Mouse (Mus musculus): Measurements from ENCODE around the gene Ints2. TPM values are rescaled to one million over a fixed set of nuclear protein-coding genes. Genes with fewer than 3 reads are reported as not detected.
"Not testable (repeated sequence)": the region's sequence is repeated elsewhere in the genome, so short reads cannot be mapped to it uniquely, and the experiment has no call there.

The Ints2 gene
- total and polyA plus RNA-seq, 3 experiments = 3.2 to 7.5 (median 5.2) TPM

DNA sequence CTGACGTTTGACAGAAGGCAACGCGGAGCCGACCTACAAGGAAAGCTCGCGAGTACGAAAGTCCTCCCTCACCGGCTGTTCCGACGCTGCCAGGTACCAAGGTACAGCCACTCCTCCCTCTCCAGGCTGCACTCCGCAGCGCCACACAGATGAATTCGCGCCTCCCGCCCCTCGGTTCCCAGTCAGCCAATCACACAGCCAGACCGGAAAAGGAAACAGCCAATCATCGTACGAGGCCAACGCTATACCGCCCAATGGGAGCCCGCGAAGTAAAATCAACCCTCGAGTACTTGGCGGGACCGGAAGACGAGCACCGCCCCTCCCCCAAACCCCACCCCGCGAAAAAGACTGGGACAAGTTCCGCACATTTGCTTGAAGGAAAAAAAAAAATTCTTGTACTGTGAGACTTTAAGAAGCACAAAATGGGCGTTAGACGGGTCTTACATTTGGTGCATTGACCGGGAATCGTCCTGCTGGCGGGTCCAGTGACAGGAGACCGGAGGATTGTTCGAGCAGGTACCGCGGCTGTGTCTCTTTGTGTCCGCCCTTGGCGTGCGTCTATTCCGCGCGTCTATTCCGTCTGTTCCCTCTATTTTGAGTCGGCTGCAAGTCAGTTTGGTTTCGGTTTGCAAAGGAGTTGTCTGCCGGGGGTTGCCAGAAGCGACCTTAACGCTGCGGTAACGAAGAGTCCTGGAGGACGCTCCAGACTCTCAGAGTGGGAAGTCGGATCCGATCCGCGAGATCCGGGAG lies 56.2 kb downstream of the Ints2 start, which contains the start of gene Brip1:
Gene Brip1, minus strand, starts transcription at position 157 of the 750 bp plus-strand sequence.
- H3K27ac ChIP-seq = peak within 1 kb of the TSS; percentile 88
- H3K4me3 ChIP-seq = peak within 1 kb of the TSS; percentile 60
- H3K4me1 ChIP-seq (ENCODE audit: control insufficient read depth, insufficient read depth, low read length) = no peaks in the 10 kb centered on the region
- no peaks in the 10 kb centered on the region for H3K27me3 ChIP-seq (ENCODE audit: control insufficient read depth, insufficient read depth, low read length)
- peak; percentile 91 to 92 for DNase-seq
- TF ChIP-seq CTCF (IDR thresholded peaks at IDR 0.05) = peak; percentile 30
- peak; percentile 51; the same call in 1 of the 2 replicates for TF ChIP-seq POLR2A (IDR thresholded peaks at IDR 0.05; ENCODE audit: insufficient read depth, low read depth, low read length)
- 0 out of 2 replicates have a peak, but pooled peaks have one; percentile 62 for TF ChIP-seq EP300 (IDR thresholded peaks at IDR 0.05; ENCODE audit: insufficient read depth, low read depth, low read length)
- no peaks in the 10 kb centered on the region for H3K36me3 ChIP-seq (ENCODE audit: control insufficient read depth, insufficient read depth, low read length)
- under 1% methylated on average over 60 of the region's 60 CpGs for WGBS
- H3K79me2 ChIP-seq (replicated peaks; ENCODE audit: control insufficient read depth, insufficient read depth, low read length) = no peaks in the 10 kb centered on the region
- intact Hi-C loops (cut with DNase I) = loop anchor here (5.0 kb wide), 2 partner anchors 56 to 156 kb away; partner anchors contain the start of genes Ints2 and Med13
- H3K9ac ChIP-seq (ENCODE audit: low read depth, low read length) = peak within 1 kb of the TSS; percentile 79

DNA sequence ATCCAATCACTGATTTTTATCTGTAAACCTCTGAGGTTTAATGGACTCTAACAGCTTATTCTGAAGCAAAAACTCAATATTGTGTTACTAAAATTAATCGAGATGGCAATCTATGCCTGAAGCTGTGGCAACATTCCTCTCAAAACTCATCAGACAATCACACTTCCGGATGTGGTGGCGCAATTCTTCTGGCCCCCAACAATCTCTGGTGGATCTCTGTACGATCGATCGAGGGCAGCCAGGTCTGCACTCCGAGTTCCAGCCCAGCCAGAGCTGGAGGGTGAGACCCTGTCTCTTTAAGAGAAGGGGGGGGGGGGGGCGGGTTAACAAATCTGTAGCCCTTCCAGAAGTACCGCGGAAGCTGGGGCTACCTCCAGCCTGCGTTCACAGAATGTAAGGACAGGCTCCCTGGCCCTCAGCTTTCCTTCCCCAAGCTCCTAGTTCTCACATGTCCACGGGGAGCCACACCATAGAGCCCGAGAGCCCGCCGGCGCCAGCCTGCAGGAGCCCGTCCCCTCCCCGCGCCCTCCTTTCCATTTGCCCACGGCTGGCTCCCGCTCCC lies 56.8 kb downstream of the Ints2 start:
- H3K4me1 ChIP-seq (ENCODE audit: control insufficient read depth, insufficient read depth, low read length) = no peaks in the 10 kb centered on the region
- H3K79me2 ChIP-seq (replicated peaks; ENCODE audit: control insufficient read depth, insufficient read depth, low read length) = no peaks in the 10 kb centered on the region
- H3K27me3 ChIP-seq (ENCODE audit: control insufficient read depth, insufficient read depth, low read length) = no peaks in the 10 kb centered on the region
- no peak for TF ChIP-seq POLR2A (IDR thresholded peaks at IDR 0.05; ENCODE audit: insufficient read depth, low read depth, low read length)
- no peak for TF ChIP-seq CTCF (IDR thresholded peaks at IDR 0.05)
- TF ChIP-seq EP300 (IDR thresholded peaks at IDR 0.05; ENCODE audit: insufficient read depth, low read depth, low read length) = no peak
- intact Hi-C loops (cut with DNase I) = loop anchor here (5.0 kb wide), 2 partner anchors 57 to 157 kb away; partner anchors contain the start of genes Ints2 and Med13
- peak overlapping the region; percentile 25 for H3K9ac ChIP-seq (ENCODE audit: low read depth, low read length)
- no peak overlapping the region for H3K27ac ChIP-seq
- H3K36me3 ChIP-seq (ENCODE audit: control insufficient read depth, insufficient read depth, low read length) = no peaks in the 10 kb centered on the region
- DNase-seq = no peak
- WGBS = under 1% methylated on average over 20 of the region's 21 CpGs
- peak overlapping the region; percentile 60 for H3K4me3 ChIP-seq

DNA sequence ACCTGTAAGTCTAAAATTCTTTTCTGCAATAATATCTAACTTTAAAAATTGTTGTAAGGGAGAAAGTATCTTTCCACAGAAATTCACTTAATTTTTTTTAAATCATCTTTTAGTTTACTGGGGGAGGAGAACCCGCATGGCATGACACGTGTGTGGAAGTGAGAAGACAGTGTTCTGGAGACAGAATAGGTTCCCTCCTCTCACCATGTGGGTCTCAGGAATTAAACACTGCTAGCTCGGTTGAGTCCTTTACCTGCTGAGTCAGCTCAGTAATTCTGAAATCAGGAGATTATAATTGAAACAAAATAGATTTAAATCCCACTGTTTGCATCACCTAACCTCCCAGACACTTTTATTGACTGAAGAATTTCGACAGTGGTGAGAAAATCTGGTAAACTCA lies 57.6 kb downstream of the Ints2 start:
- no peaks in the 10 kb centered on the region for H3K36me3 ChIP-seq (ENCODE audit: control insufficient read depth, insufficient read depth, low read length)
- H3K79me2 ChIP-seq (replicated peaks; ENCODE audit: control insufficient read depth, insufficient read depth, low read length) = no peaks in the 10 kb centered on the region
- 48% methylated on average over 4 of the region's 4 CpGs for WGBS
- no peaks in the 10 kb centered on the region for H3K4me1 ChIP-seq (ENCODE audit: control insufficient read depth, insufficient read depth, low read length)
- TF ChIP-seq EP300 (IDR thresholded peaks at IDR 0.05; ENCODE audit: insufficient read depth, low read depth, low read length) (no peak), POLR2A (IDR thresholded peaks at IDR 0.05; ENCODE audit: insufficient read depth, low read depth, low read length) (no peak), CTCF (IDR thresholded peaks at IDR 0.05) (no peak)
- DNase-seq = no peak
- H3K9ac ChIP-seq (ENCODE audit: low read depth, low read length) = no peak overlapping the region
- H3K4me3 ChIP-seq = no peak overlapping the region
- no peak overlapping the region for H3K27ac ChIP-seq
- H3K27me3 ChIP-seq (ENCODE audit: control insufficient read depth, insufficient read depth, low read length) = no peaks in the 10 kb centered on the region
- intact Hi-C loops (cut with DNase I) = loop anchor here (5.0 kb wide), 2 partner anchors 58 to 158 kb away; partner anchors contain the start of genes Ints2 and Med13

DNA sequence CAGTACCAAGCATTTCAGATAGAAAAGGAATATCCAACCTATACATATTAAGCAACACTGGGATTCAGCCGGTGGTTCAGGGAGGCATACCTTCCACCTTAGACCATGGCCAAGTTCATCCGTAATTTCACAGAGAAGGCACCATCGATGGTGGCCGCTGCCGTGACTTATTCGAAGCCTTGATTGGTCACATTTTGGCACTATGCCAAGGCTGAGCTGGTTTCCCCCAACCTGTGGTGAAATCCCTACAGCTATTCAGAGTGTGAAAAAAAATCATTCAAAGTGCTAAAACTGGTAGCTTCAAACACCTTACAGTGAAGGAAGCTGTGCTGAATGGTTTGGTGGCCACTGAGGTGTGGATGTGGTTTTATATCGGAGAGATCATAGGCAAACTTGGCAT lies 72.2 kb downstream of the Ints2 start:
- intact Hi-C loops (cut with DNase I) = not testable (repeated sequence)

DNA sequence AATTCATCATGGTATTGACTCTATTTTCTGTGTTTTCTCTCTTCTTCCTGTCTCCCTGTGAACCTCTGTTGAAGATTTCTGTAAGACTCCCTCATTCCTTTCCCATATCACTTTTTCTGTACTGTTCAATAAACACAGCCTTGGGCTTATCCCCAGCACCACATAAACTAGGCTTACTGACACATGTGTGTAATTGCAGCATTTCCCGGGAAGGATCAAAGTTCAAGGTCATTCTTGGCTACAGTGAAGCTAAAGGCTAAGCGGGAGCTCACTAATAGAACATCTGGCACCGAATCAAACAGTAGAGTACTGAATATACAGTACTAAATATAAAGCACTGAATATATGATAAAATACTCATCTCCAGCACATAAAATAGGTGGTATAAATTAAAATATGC lies 81.5 kb downstream of the Ints2 start:
- no peaks in the 10 kb centered on the region for H3K27me3 ChIP-seq (ENCODE audit: control insufficient read depth, insufficient read depth, low read length)
- H3K27ac ChIP-seq = no peak overlapping the region
- H3K4me1 ChIP-seq (ENCODE audit: control insufficient read depth, insufficient read depth, low read length) = no peaks in the 10 kb centered on the region
- DNase-seq = no peak
- TF ChIP-seq EP300 (IDR thresholded peaks at IDR 0.05; ENCODE audit: insufficient read depth, low read depth, low read length) (no peak), POLR2A (IDR thresholded peaks at IDR 0.05; ENCODE audit: insufficient read depth, low read depth, low read length) (no peak), CTCF (IDR thresholded peaks at IDR 0.05) (no peak)
- 81% methylated on average over 3 of the region's 3 CpGs for WGBS
- no peak overlapping the region for H3K9ac ChIP-seq (ENCODE audit: low read depth, low read length)
- no peaks in the 10 kb centered on the region for H3K36me3 ChIP-seq (ENCODE audit: control insufficient read depth, insufficient read depth, low read length)
- intact Hi-C loops (cut with DNase I) = loop anchor here (10.0 kb wide), 1 partner anchor 101 kb away; no protein-coding TSS in a partner anchor
- H3K4me3 ChIP-seq = no peak overlapping the region
- no peaks in the 10 kb centered on the region for H3K79me2 ChIP-seq (replicated peaks; ENCODE audit: control insufficient read depth, insufficient read depth, low read length)

More for the DNA sequence above, 72.2 kb downstream of the Ints2 start:
- H3K9ac ChIP-seq (ENCODE audit: low read depth, low read length); H3K79me2 ChIP-seq (replicated peaks; ENCODE audit: control insufficient read depth, insufficient read depth, low read length); H3K36me3 ChIP-seq (ENCODE audit: control insufficient read depth, insufficient read depth, low read length); H3K4me1 ChIP-seq (ENCODE audit: control insufficient read depth, insufficient read depth, low read length); DNase-seq; H3K27ac ChIP-seq; H3K4me3 ChIP-seq; H3K27me3 ChIP-seq (ENCODE audit: control insufficient read depth, insufficient read depth, low read length): not testable (repeated sequence)
- 77% methylated on average over 7 of the region's 7 CpGs for WGBS

DNA sequence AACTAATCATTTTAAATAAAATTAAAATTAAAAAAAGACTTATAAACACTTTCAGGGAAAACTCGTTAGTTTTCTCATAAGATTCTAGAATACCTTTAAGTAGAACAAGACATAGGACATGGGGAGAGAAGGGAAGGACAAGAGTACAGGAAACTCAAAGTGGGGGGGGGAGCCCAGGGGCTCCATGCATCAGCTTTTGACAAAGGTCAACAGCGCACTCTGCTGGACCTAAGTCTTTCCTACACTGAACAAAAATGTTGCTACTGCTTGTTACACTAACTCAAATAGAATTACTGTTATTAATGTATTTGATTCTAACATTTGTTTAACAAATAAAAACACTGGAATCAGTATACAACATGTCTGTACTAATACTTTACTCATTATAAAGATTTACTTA lies 83.2 kb downstream of the Ints2 start:
- Histone ChIP-seq H3K9ac (ENCODE audit: low read depth, low read length) (no peak overlapping the region), H3K79me2 (replicated peaks; ENCODE audit: control insufficient read depth, insufficient read depth, low read length) (no peaks in the 10 kb centered on the region), H3K27ac (no peak overlapping the region), H3K4me1 (ENCODE audit: control insufficient read depth, insufficient read depth, low read length) (no peaks in the 10 kb centered on the region), H3K36me3 (ENCODE audit: control insufficient read depth, insufficient read depth, low read length) (no peaks in the 10 kb centered on the region; the same call in 1 of the 2 replicates), H3K4me3 (no peak overlapping the region), H3K27me3 (ENCODE audit: control insufficient read depth, insufficient read depth, low read length) (no peaks in the 10 kb centered on the region)
- peak; percentile 38 to 60 for DNase-seq
- TF ChIP-seq POLR2A (IDR thresholded peaks at IDR 0.05; ENCODE audit: insufficient read depth, low read depth, low read length) = no peak
- 0 out of 2 replicates have a peak, but pooled peaks have one; percentile 38 for TF ChIP-seq EP300 (IDR thresholded peaks at IDR 0.05; ENCODE audit: insufficient read depth, low read depth, low read length)
- peak; percentile 92 for TF ChIP-seq CTCF (IDR thresholded peaks at IDR 0.05)
- 46% methylated on average over 2 of the region's 2 CpGs for WGBS
- intact Hi-C loops (cut with DNase I) = loop anchor here (5.0 to 10.0 kb wide), 5 partner anchors 99 to 792 kb away; no protein-coding TSS in a partner anchor
